Mouse (Mus musculus): Measurements from ENCODE around the gene Elavl4.

GRCm38 (mm10) chr4:110287412-110288067 lies 64.2 kb downstream of the Elavl4 start:
- TF ChIP-seq CTCF (conservative IDR thresholded peaks at IDR 0.05; ENCODE audit: insufficient read depth, insufficient read length, low read depth, low read length): no peak
- TF ChIP-seq POLR2A (IDR thresholded peaks at IDR 0.05; ENCODE audit: low read depth, low read length): no peak

Data from kidney, adult 2 months (tissue).